Mouse (Mus musculus): ENCODE data around the gene Pcbp2. TPM values are rescaled to one million over a fixed set of nuclear protein-coding genes. Genes with fewer than 3 reads are reported as not detected.
A peak's percentile ranks its signal among the peaks of the same experiment; 100 is the strongest.

Pcbp2 gene
- total RNA-seq, 1 experiment = 377 TPM

DNA sequence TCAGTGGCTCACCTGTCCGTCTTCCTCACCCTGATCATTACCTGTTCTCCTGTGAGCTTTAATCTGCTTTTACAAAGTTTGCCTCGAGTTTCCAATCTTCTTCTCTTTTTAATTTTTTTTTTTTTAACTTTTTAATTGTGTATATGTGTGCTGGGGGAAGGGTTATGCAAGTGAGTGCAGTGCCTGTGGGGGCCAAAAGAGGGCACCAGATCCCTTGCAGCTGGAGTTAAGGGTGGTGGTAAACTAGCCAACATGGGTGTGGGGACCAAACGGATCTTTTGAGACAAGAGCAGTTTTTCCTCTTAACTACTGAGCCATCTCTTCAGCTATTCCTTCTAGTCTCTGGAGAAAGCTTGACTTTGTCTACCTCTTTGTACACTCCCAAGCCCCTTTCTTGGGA is 57.6 kb downstream of the Pcbp2 start:
- DNase-seq (ENCODE audit: low read depth, low spot score) = peak; percentile 49

GRCm38 (mm10) chr15:102528396-102528795 is 58.1 kb downstream of the Pcbp2 start:
- no peak for TF ChIP-seq ZC3H11A (IDR thresholded peaks at IDR 0.05; ENCODE audit: borderline replicate concordance, low read depth, low read length)
- TF ChIP-seq HCFC1 (IDR thresholded peaks at IDR 0.05; ENCODE audit: borderline replicate concordance, insufficient read depth, low read length) = no peak
- TF ChIP-seq ZNF384 (IDR thresholded peaks at IDR 0.05; ENCODE audit: low read depth, low read length) = no peak
- TF ChIP-seq CHD2 (IDR thresholded peaks at IDR 0.05; ENCODE audit: low read depth, low read length) = no peak
- no peak for TF ChIP-seq MAFK (IDR thresholded peaks at IDR 0.05; ENCODE audit: insufficient read depth, low read depth, low read length)
- no peaks in the 10 kb centered on the region for H3K4me1 ChIP-seq (ENCODE audit: control insufficient read depth in 2 of 2, insufficient read depth in 2 of 2, low read length in 2 of 2, poor library complexity in 1 of 2)
- DNase-seq (ENCODE audit: low read depth, low spot score) = no peak
- H3K36me3 ChIP-seq (ENCODE audit: control insufficient read depth, insufficient read depth, low read length, poor library complexity, severe bottlenecking) = peaks cover 5% of the 10 kb centered on the region
- in situ Hi-C loops (cut with MboI; ENCODE audit: low sequenced_read_pairs in 2 of 2, unreplicated experiment in 2 of 2) = no loop called here
- no peak overlapping the region for H3K4me3 ChIP-seq (ENCODE audit: insufficient read depth in 1 of 2, low read depth in 1 of 2, low read length in 2 of 2, poor library complexity in 1 of 2, severe bottlenecking in 1 of 2)
- H3K9ac ChIP-seq (ENCODE audit: insufficient read depth, low read depth, low read length, poor library complexity, severe bottlenecking) = no peak overlapping the region
- H3K27ac ChIP-seq (ENCODE audit: insufficient read depth, low read depth, low read length, poor library complexity, severe bottlenecking) = no peak overlapping the region
- no peaks in the 10 kb centered on the region for H3K9me3 ChIP-seq (ENCODE audit: control insufficient read depth, insufficient read depth, low read depth, low read length)

More for the DNA sequence above, 57.6 kb downstream of the Pcbp2 start:
- H3K9ac ChIP-seq (ENCODE audit: insufficient read depth, low read depth, low read length, poor library complexity, severe bottlenecking) = no peak overlapping the region
- H3K4me1 ChIP-seq (ENCODE audit: control insufficient read depth in 2 of 2, insufficient read depth in 2 of 2, low read length in 2 of 2, poor library complexity in 1 of 2) = no peaks in the 10 kb centered on the region
- H3K4me3 ChIP-seq (ENCODE audit: insufficient read depth in 1 of 2, low read depth in 1 of 2, low read length in 2 of 2, poor library complexity in 1 of 2, severe bottlenecking in 1 of 2) = no peak overlapping the region
- TF ChIP-seq ZNF384 (IDR thresholded peaks at IDR 0.05; ENCODE audit: low read depth, low read length) = 0 out of 2 replicates have a peak, but pooled peaks have one; percentile 36
- TF ChIP-seq ZC3H11A (IDR thresholded peaks at IDR 0.05; ENCODE audit: borderline replicate concordance, low read depth, low read length) = 0 out of 2 replicates have a peak, but pooled peaks have one; percentile 7
- no peak for TF ChIP-seq CHD2 (IDR thresholded peaks at IDR 0.05; ENCODE audit: low read depth, low read length)
- peaks cover 6% of the 10 kb centered on the region for H3K36me3 ChIP-seq (ENCODE audit: control insufficient read depth, insufficient read depth, low read length, poor library complexity, severe bottlenecking)
- in situ Hi-C loops (cut with MboI; ENCODE audit: low sequenced_read_pairs in 2 of 2, unreplicated experiment in 2 of 2) = no loop called here
- H3K27ac ChIP-seq (ENCODE audit: insufficient read depth, low read depth, low read length, poor library complexity, severe bottlenecking) = no peak overlapping the region
- H3K9me3 ChIP-seq (ENCODE audit: control insufficient read depth, insufficient read depth, low read depth, low read length) = no peaks in the 10 kb centered on the region

- TF ChIP-seq MAFK (IDR thresholded peaks at IDR 0.05; ENCODE audit: insufficient read depth, low read depth, low read length) (no peak), ZC3H11A (IDR thresholded peaks at IDR 0.05; ENCODE audit: borderline replicate concordance, low read depth, low read length) (no peak), ZNF384 (IDR thresholded peaks at IDR 0.05; ENCODE audit: low read depth, low read length) (no peak)
- no peaks in the 10 kb centered on the region for H3K9me3 ChIP-seq (ENCODE audit: control insufficient read depth, insufficient read depth, low read depth, low read length)
- H3K36me3 ChIP-seq (ENCODE audit: control insufficient read depth, insufficient read depth, low read length, poor library complexity, severe bottlenecking) = peaks cover 3% of the 10 kb centered on the region; the same call in 1 of the 2 replicates
- in situ Hi-C loops (cut with MboI; ENCODE audit: low sequenced_read_pairs in 2 of 2, unreplicated experiment in 2 of 2) = no loop called here
- H3K27ac ChIP-seq (ENCODE audit: insufficient read depth, low read depth, low read length, poor library complexity, severe bottlenecking) = no peak overlapping the region
- H3K4me3 ChIP-seq (ENCODE audit: insufficient read depth in 1 of 2, low read depth in 1 of 2, low read length in 2 of 2, poor library complexity in 1 of 2, severe bottlenecking in 1 of 2) = no peak overlapping the region
- H3K9ac ChIP-seq (ENCODE audit: insufficient read depth, low read depth, low read length, poor library complexity, severe bottlenecking) = no peak overlapping the region
- DNase-seq (ENCODE audit: low read depth, low spot score) = no peak
- no peaks in the 10 kb centered on the region for H3K4me1 ChIP-seq (ENCODE audit: control insufficient read depth in 2 of 2, insufficient read depth in 2 of 2, low read length in 2 of 2, poor library complexity in 1 of 2)
These were observed 60.2 kb downstream of the Pcbp2 start for GRCm38 (mm10) chr15:102530566-102530965.

- no peak overlapping the region for H3K9ac ChIP-seq (ENCODE audit: insufficient read depth, low read depth, low read length, poor library complexity, severe bottlenecking)
- in situ Hi-C loops (cut with MboI; ENCODE audit: low sequenced_read_pairs in 2 of 2, unreplicated experiment in 2 of 2) = no loop called here
- H3K36me3 ChIP-seq (ENCODE audit: control insufficient read depth, insufficient read depth, low read length, poor library complexity, severe bottlenecking) = peaks cover 6% of the 10 kb centered on the region
- H3K4me1 ChIP-seq (ENCODE audit: control insufficient read depth in 2 of 2, insufficient read depth in 2 of 2, low read length in 2 of 2, poor library complexity in 1 of 2) = no peaks in the 10 kb centered on the region
- H3K9me3 ChIP-seq (ENCODE audit: control insufficient read depth, insufficient read depth, low read depth, low read length) = no peaks in the 10 kb centered on the region
- H3K27ac ChIP-seq (ENCODE audit: insufficient read depth, low read depth, low read length, poor library complexity, severe bottlenecking) = no peak overlapping the region
- no peak for DNase-seq (ENCODE audit: low read depth, low spot score)
- TF ChIP-seq MAFK (IDR thresholded peaks at IDR 0.05; ENCODE audit: insufficient read depth, low read depth, low read length) = no peak
- no peak for TF ChIP-seq ZNF384 (IDR thresholded peaks at IDR 0.05; ENCODE audit: low read depth, low read length)
- no peak for TF ChIP-seq CHD2 (IDR thresholded peaks at IDR 0.05; ENCODE audit: low read depth, low read length)
- TF ChIP-seq ZC3H11A (IDR thresholded peaks at IDR 0.05; ENCODE audit: borderline replicate concordance, low read depth, low read length) = no peak
- TF ChIP-seq HCFC1 (IDR thresholded peaks at IDR 0.05; ENCODE audit: borderline replicate concordance, insufficient read depth, low read length) = no peak
- no peak overlapping the region for H3K4me3 ChIP-seq (ENCODE audit: insufficient read depth in 1 of 2, low read depth in 1 of 2, low read length in 2 of 2, poor library complexity in 1 of 2, severe bottlenecking in 1 of 2)
These were observed 61.2 kb downstream of the Pcbp2 start for GRCm38 (mm10) chr15:102531586-102531985.
